In the genomic region with DNA sequence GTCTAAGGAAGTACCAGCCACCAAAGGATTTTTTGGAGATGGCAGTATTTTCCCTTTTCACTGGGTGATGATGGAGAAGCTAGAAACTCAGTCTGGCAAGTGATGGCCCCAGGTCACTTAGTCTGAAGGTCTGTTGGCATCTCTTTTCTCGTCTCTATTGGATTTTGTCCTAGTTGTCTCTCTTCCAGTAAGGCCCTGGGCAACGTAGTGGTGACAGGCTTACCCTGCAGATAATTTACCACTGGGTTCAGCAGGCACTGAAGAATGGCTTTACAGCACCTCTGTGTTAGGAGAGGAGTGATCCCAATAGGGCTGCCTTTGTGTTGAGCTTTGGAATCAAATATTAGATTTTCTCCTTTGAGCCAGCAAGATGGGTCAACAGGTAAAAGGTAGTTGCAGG, we compare ENCODE assay signal across 25 mouse cellular contexts.
DNase-seq lines count a peak whose midpoint lies in the region; ATAC-seq lines count a peak whose summit lies in the region.
"Had no signal": no experiment of that assay in that cellular context is flagged by ENCODE, and none has a peak within 500 bp of the region (broad histone marks: within the 10 kb centered on the region; RNA-seq: fewer than 3 reads in every experiment).

No protein-coding gene starts in this region.

- ATAC-seq in kidney, embryonic 15.5 days (replicated peaks; ENCODE audit: low FRiP score) = no peak
- ATAC-seq in kidney, embryonic 14.5 days (ENCODE audit: low FRiP score, low TSS enrichment) = no peak
- no peak for ATAC-seq in liver, embryonic 11.5 days (replicated peaks; ENCODE audit: low FRiP score)
- no peak for ATAC-seq in liver, embryonic 12.5 days
- ATAC-seq: forebrain, embryonic 15.5 days; Patski had no signal

- no peaks in the 10 kb centered on the region for H3K36me3 ChIP-seq in kidney, embryonic 15.5 days
- H3K36me3 ChIP-seq in kidney, embryonic 14.5 days (ENCODE audit: control insufficient read depth, insufficient read depth, low read length) = no peaks in the 10 kb centered on the region
- H3K36me3 ChIP-seq in liver, embryonic 11.5 days (ENCODE audit: control insufficient read depth, insufficient read depth, low read length) = no peaks in the 10 kb centered on the region
- no peaks in the 10 kb centered on the region for H3K36me3 ChIP-seq in liver, embryonic 12.5 days
- H3K36me3 ChIP-seq: embryonic facial prominence, embryonic 10.5 days; embryonic facial prominence, embryonic 13.5 days; forebrain, embryonic 12.5 days; forebrain, embryonic 15.5 days; G1E; hindbrain, embryonic 12.5 days; hindbrain, embryonic 15.5 days had no signal

- no peak overlapping the region for H3K27ac ChIP-seq in kidney, embryonic 15.5 days
- no peak overlapping the region for H3K27ac ChIP-seq in kidney, embryonic 14.5 days (ENCODE audit: low read depth, low read length)
- no peak overlapping the region for H3K27ac ChIP-seq in liver, embryonic 11.5 days (ENCODE audit: low read depth, low read length)
- no peak overlapping the region for H3K27ac ChIP-seq in liver, embryonic 12.5 days
- H3K27ac ChIP-seq: embryonic facial prominence, embryonic 10.5 days; forebrain, embryonic 12.5 days; forebrain, embryonic 15.5 days; heart, adult 2 months; hindbrain, embryonic 12.5 days; hindbrain, embryonic 15.5 days had no signal

- H3K4me3 ChIP-seq in kidney, embryonic 15.5 days (replicated peaks) = no peak overlapping the region
- H3K4me3 ChIP-seq in kidney, embryonic 14.5 days (ENCODE audit: low read length) = no peak overlapping the region
- no peak overlapping the region for H3K4me3 ChIP-seq in liver, embryonic 11.5 days (ENCODE audit: low read depth, low read length)
- H3K4me3 ChIP-seq in liver, embryonic 12.5 days = no peak overlapping the region
- H3K4me3 ChIP-seq: embryonic facial prominence, embryonic 10.5 days; embryonic facial prominence, embryonic 13.5 days; erythroblast, embryonic 14.5 days; forebrain, embryonic 12.5 days; forebrain, embryonic 15.5 days; heart, adult 2 months; hindbrain, embryonic 12.5 days; hindbrain, embryonic 15.5 days had no signal

- no peaks in the 10 kb centered on the region for H3K9me3 ChIP-seq in kidney, embryonic 15.5 days (replicated peaks)
- H3K9me3 ChIP-seq in kidney, embryonic 14.5 days (ENCODE audit: control insufficient read depth, low read length) = no peaks in the 10 kb centered on the region
- H3K9me3 ChIP-seq in liver, embryonic 11.5 days (ENCODE audit: control insufficient read depth, low read length) = no peaks in the 10 kb centered on the region
- no peaks in the 10 kb centered on the region for H3K9me3 ChIP-seq in liver, embryonic 12.5 days (replicated peaks)
- H3K9me3 ChIP-seq: embryonic facial prominence, embryonic 10.5 days; embryonic facial prominence, embryonic 13.5 days; forebrain, embryonic 12.5 days; forebrain, embryonic 15.5 days; G1E; hindbrain, embryonic 12.5 days; hindbrain, embryonic 15.5 days had no signal

- H3K9ac ChIP-seq in kidney, embryonic 15.5 days = no peak overlapping the region
- no peak overlapping the region for H3K9ac ChIP-seq in kidney, embryonic 14.5 days (ENCODE audit: low read depth, low read length)
- H3K9ac ChIP-seq in liver, embryonic 11.5 days (ENCODE audit: low read depth, low read length) = no peak overlapping the region
- no peak overlapping the region for H3K9ac ChIP-seq in liver, embryonic 12.5 days
- H3K9ac ChIP-seq: embryonic facial prominence, embryonic 13.5 days; forebrain, embryonic 12.5 days; forebrain, embryonic 15.5 days; hindbrain, embryonic 12.5 days; hindbrain, embryonic 15.5 days had no signal

- WGBS in kidney, embryonic 15.5 days = 40% methylated on average over 2 of the region's 2 CpGs
- 42% methylated on average over 2 of the region's 2 CpGs for WGBS in kidney, embryonic 14.5 days
- 49% methylated on average over 2 of the region's 2 CpGs for WGBS in liver, embryonic 11.5 days
- WGBS in liver, embryonic 12.5 days (ENCODE audit: insufficient replicate concordance) = 33% methylated on average over 2 of the region's 2 CpGs

- no peaks in the 10 kb centered on the region for H3K27me3 ChIP-seq in kidney, embryonic 15.5 days
- H3K27me3 ChIP-seq in kidney, embryonic 14.5 days (ENCODE audit: control insufficient read depth, insufficient read depth, low read length) = no peaks in the 10 kb centered on the region
- no peaks in the 10 kb centered on the region for H3K27me3 ChIP-seq in liver, embryonic 11.5 days (replicated peaks; ENCODE audit: control insufficient read depth, insufficient read depth, low read length)
- H3K27me3 ChIP-seq in liver, embryonic 12.5 days (replicated peaks) = 0 out of 2 replicates have a peak, but pooled peaks cover 3% of the 10 kb centered on the region
- H3K27me3 ChIP-seq: CH12.LX; embryonic facial prominence, embryonic 13.5 days; forebrain, embryonic 12.5 days; forebrain, embryonic 15.5 days; hindbrain, embryonic 12.5 days; hindbrain, embryonic 15.5 days; Patski had no signal

- peaks cover 22% of the 10 kb centered on the region for H3K4me1 ChIP-seq in kidney, embryonic 15.5 days
- peaks cover 2% of the 10 kb centered on the region for H3K4me1 ChIP-seq in kidney, embryonic 14.5 days (ENCODE audit: control insufficient read depth, insufficient read depth, low read length)
- peaks cover 4% of the 10 kb centered on the region; the same call in 1 of the 2 replicates for H3K4me1 ChIP-seq in liver, embryonic 11.5 days (replicated peaks; ENCODE audit: control insufficient read depth, insufficient read depth, low read length)
- H3K4me1 ChIP-seq in liver, embryonic 12.5 days = peaks cover 14% of the 10 kb centered on the region; the same call in 1 of the 2 replicates
- H3K4me1 ChIP-seq: forebrain, embryonic 12.5 days; forebrain, embryonic 15.5 days; hindbrain, embryonic 15.5 days had no signal

- DNase-seq in kidney, adult 11 months = peak; percentile 43
- DNase-seq in kidney, adult 9 months = peak; percentile 72
- DNase-seq in liver, embryonic 11.5 days (ENCODE audit: low spot score) = peak; percentile 23
- DNase-seq: adrenal gland, adult 2 months; B cell, adult 2 months; cerebellum, adult 11 months; cerebellum, adult 8-10 months; cerebellum, postnatal 36 days; embryo, embryonic 11 days; gastrocnemius, postnatal 25 days; heart, adult 2 months had no signal

- H3K4me2 ChIP-seq in kidney, embryonic 15.5 days = no peak overlapping the region
- no peak overlapping the region for H3K4me2 ChIP-seq in kidney, embryonic 14.5 days (replicated peaks; ENCODE audit: low read depth, low read length)
- H3K4me2 ChIP-seq in liver, embryonic 11.5 days = no peak overlapping the region
- H3K4me2 ChIP-seq in liver, embryonic 12.5 days = no peak overlapping the region
- H3K4me2 ChIP-seq: embryonic facial prominence, embryonic 13.5 days; forebrain, embryonic 12.5 days; forebrain, embryonic 15.5 days; heart, embryonic 11.5 days; hindbrain, embryonic 12.5 days; hindbrain, embryonic 15.5 days had no signal
